Mouse (Mus musculus): ENCODE measurements at regions not wholly inside any gene's neighbourhood (a gene's known extent, or its start where the extent isn't known, plus 50 kb on each side); places are given as distances from the start of the nearest gene placed in this dataset.
A peak's percentile ranks its signal among the peaks of the same experiment; 100 is the strongest.

GRCm38 (mm10) chr5:138898440-138898839, 78.6 kb downstream of the Gm5294 start:
- DNase-seq (ENCODE audit: low spot score) = no peak
- H3K9me3 ChIP-seq (ENCODE audit: control insufficient read depth, low read length) = no peaks in the 10 kb centered on the region
- no peak overlapping the region for H3K4me2 ChIP-seq (ENCODE audit: low read length)
- 40% methylated on average over 7 of the region's 7 CpGs for WGBS
- H3K27ac ChIP-seq (ENCODE audit: low read depth) = no peak overlapping the region
- H3K36me3 ChIP-seq (ENCODE audit: control insufficient read depth, insufficient read depth, low read length) = no peaks in the 10 kb centered on the region
- no peaks in the 10 kb centered on the region for H3K27me3 ChIP-seq (replicated peaks; ENCODE audit: control insufficient read depth, insufficient read depth, low read length)
- H3K9ac ChIP-seq (ENCODE audit: low read length) = no peak overlapping the region
- H3K4me1 ChIP-seq (replicated peaks; ENCODE audit: control insufficient read depth, insufficient read depth, low read length) = peaks cover 9% of the 10 kb centered on the region; the same call in 1 of the 2 replicates
- peak; percentile 37; the same call in 1 of the 2 replicates for ATAC-seq (replicated peaks; ENCODE audit: low FRiP score, low TSS enrichment, low read depth)
- no peak overlapping the region for H3K4me3 ChIP-seq (ENCODE audit: low read depth, low read length)

- H3K4me1 ChIP-seq (replicated peaks; ENCODE audit: control insufficient read depth, insufficient read depth, low read length) = peaks cover 9% of the 10 kb centered on the region; the same call in 1 of the 2 replicates
- no peaks in the 10 kb centered on the region for H3K27me3 ChIP-seq (replicated peaks; ENCODE audit: control insufficient read depth, insufficient read depth, low read length)
- no peaks in the 10 kb centered on the region for H3K9me3 ChIP-seq (ENCODE audit: control insufficient read depth, low read length)
- no peak for DNase-seq (ENCODE audit: low spot score)
- ATAC-seq (replicated peaks; ENCODE audit: low FRiP score, low TSS enrichment, low read depth) = no peak
- no peak overlapping the region for H3K9ac ChIP-seq (ENCODE audit: low read length)
- 0 out of 2 replicates have a peak overlapping the region, but pooled peaks have one; percentile 5 for H3K27ac ChIP-seq (ENCODE audit: low read depth)
- no peaks in the 10 kb centered on the region for H3K36me3 ChIP-seq (ENCODE audit: control insufficient read depth, insufficient read depth, low read length)
- H3K4me2 ChIP-seq (ENCODE audit: low read length) = no peak overlapping the region
- no peak overlapping the region for H3K4me3 ChIP-seq (ENCODE audit: low read depth, low read length)
- WGBS = 69% methylated on average over 15 of the region's 15 CpGs
Observed at GRCm38 (mm10) chr5:138900952-138901599, 81.2 kb downstream of the Gm5294 start.

GRCm38 (mm10) chr5:138902316-138902715, 82.4 kb downstream of the Gm5294 start:
- no peak overlapping the region for H3K4me2 ChIP-seq (ENCODE audit: low read length)
- no peaks in the 10 kb centered on the region for H3K9me3 ChIP-seq (ENCODE audit: control insufficient read depth, low read length)
- no peak overlapping the region for H3K9ac ChIP-seq (ENCODE audit: low read length)
- H3K27me3 ChIP-seq (replicated peaks; ENCODE audit: control insufficient read depth, insufficient read depth, low read length) = no peaks in the 10 kb centered on the region
- ATAC-seq (replicated peaks; ENCODE audit: low FRiP score, low TSS enrichment, low read depth) (no peak), DNase-seq (ENCODE audit: low spot score) (no peak)
- H3K4me3 ChIP-seq (ENCODE audit: low read depth, low read length) = no peak overlapping the region
- H3K36me3 ChIP-seq (ENCODE audit: control insufficient read depth, insufficient read depth, low read length) = no peaks in the 10 kb centered on the region
- no peak overlapping the region for H3K27ac ChIP-seq (ENCODE audit: low read depth)
- 92% methylated on average over 1 of the region's 1 CpGs for WGBS
- H3K4me1 ChIP-seq (replicated peaks; ENCODE audit: control insufficient read depth, insufficient read depth, low read length) = peaks cover 9% of the 10 kb centered on the region; the same call in 1 of the 2 replicates

- Histone ChIP-seq H3K4me3 (ENCODE audit: low read depth, low read length) (no peak overlapping the region), H3K4me2 (ENCODE audit: low read length) (no peak overlapping the region), H3K27me3 (replicated peaks; ENCODE audit: control insufficient read depth, insufficient read depth, low read length) (no peaks in the 10 kb centered on the region), H3K36me3 (ENCODE audit: control insufficient read depth, insufficient read depth, low read length) (no peaks in the 10 kb centered on the region), H3K9me3 (ENCODE audit: control insufficient read depth, low read length) (no peaks in the 10 kb centered on the region), H3K9ac (ENCODE audit: low read length) (no peak overlapping the region), H3K4me1 (replicated peaks; ENCODE audit: control insufficient read depth, insufficient read depth, low read length) (peaks cover 6% of the 10 kb centered on the region; the same call in 1 of the 2 replicates), H3K27ac (ENCODE audit: low read depth) (no peak overlapping the region)
- no peak for ATAC-seq (replicated peaks; ENCODE audit: low FRiP score, low TSS enrichment, low read depth)
- WGBS = 63% methylated on average over 7 of the region's 7 CpGs
- DNase-seq (ENCODE audit: low spot score) = no peak
Observed at GRCm38 (mm10) chr5:138911769-138912710, 85.1 kb downstream of the Pdgfa start.

- Histone ChIP-seq H3K27me3 (replicated peaks; ENCODE audit: control insufficient read depth, insufficient read depth, low read length) (no peaks in the 10 kb centered on the region), H3K4me3 (ENCODE audit: low read depth, low read length) (no peak overlapping the region), H3K4me2 (ENCODE audit: low read length) (no peak overlapping the region), H3K9me3 (ENCODE audit: control insufficient read depth, low read length) (no peaks in the 10 kb centered on the region), H3K4me1 (replicated peaks; ENCODE audit: control insufficient read depth, insufficient read depth, low read length) (peaks cover 6% of the 10 kb centered on the region; the same call in 1 of the 2 replicates), H3K27ac (ENCODE audit: low read depth) (no peak overlapping the region), H3K9ac (ENCODE audit: low read length) (no peak overlapping the region), H3K36me3 (ENCODE audit: control insufficient read depth, insufficient read depth, low read length) (no peaks in the 10 kb centered on the region)
- DNase-seq (ENCODE audit: low spot score) = no peak
- no peak for ATAC-seq (replicated peaks; ENCODE audit: low FRiP score, low TSS enrichment, low read depth)
- WGBS = 55% methylated on average over 7 of the region's 7 CpGs
Observed at GRCm38 (mm10) chr5:138912711-138913105, 84.5 kb downstream of the Pdgfa start.

- no peaks in the 10 kb centered on the region for H3K9me3 ChIP-seq (ENCODE audit: control insufficient read depth, low read length)
- no peaks in the 10 kb centered on the region for H3K36me3 ChIP-seq (ENCODE audit: control insufficient read depth, insufficient read depth, low read length)
- no peaks in the 10 kb centered on the region for H3K27me3 ChIP-seq (replicated peaks; ENCODE audit: control insufficient read depth, insufficient read depth, low read length)
- no peak overlapping the region for H3K9ac ChIP-seq (ENCODE audit: low read length)
- no peak overlapping the region for H3K27ac ChIP-seq (ENCODE audit: low read depth)
- ATAC-seq (replicated peaks; ENCODE audit: low FRiP score, low TSS enrichment, low read depth) = no peak
- peaks cover 6% of the 10 kb centered on the region; the same call in 1 of the 2 replicates for H3K4me1 ChIP-seq (replicated peaks; ENCODE audit: control insufficient read depth, insufficient read depth, low read length)
- H3K4me3 ChIP-seq (ENCODE audit: low read depth, low read length) = no peak overlapping the region
- 23% methylated on average over 5 of the region's 5 CpGs for WGBS
- DNase-seq (ENCODE audit: low spot score) = no peak
- H3K4me2 ChIP-seq (ENCODE audit: low read length) = no peak overlapping the region
Observed at GRCm38 (mm10) chr5:138915068-138915467, 82.1 kb downstream of the Pdgfa start.

- no peak for ATAC-seq (replicated peaks; ENCODE audit: low FRiP score, low TSS enrichment, low read depth)
- Histone ChIP-seq H3K4me2 (ENCODE audit: low read length) (no peak overlapping the region), H3K4me3 (ENCODE audit: low read depth, low read length) (no peak overlapping the region), H3K4me1 (replicated peaks; ENCODE audit: control insufficient read depth, insufficient read depth, low read length) (peaks cover 6% of the 10 kb centered on the region; the same call in 1 of the 2 replicates), H3K27ac (ENCODE audit: low read depth) (no peak overlapping the region), H3K27me3 (replicated peaks; ENCODE audit: control insufficient read depth, insufficient read depth, low read length) (no peaks in the 10 kb centered on the region), H3K9ac (ENCODE audit: low read length) (no peak overlapping the region), H3K9me3 (ENCODE audit: control insufficient read depth, low read length) (no peaks in the 10 kb centered on the region), H3K36me3 (ENCODE audit: control insufficient read depth, insufficient read depth, low read length) (no peaks in the 10 kb centered on the region)
- no peak for DNase-seq (ENCODE audit: low spot score)
- 82% methylated on average over 4 of the region's 4 CpGs for whole genome bisulfite sequencing
Observed at GRCm38 (mm10) chr5:138915496-138915895, 81.7 kb downstream of the Pdgfa start.

- Histone ChIP-seq H3K4me1 (replicated peaks; ENCODE audit: control insufficient read depth, insufficient read depth, low read length) (no peaks in the 10 kb centered on the region), H3K9me3 (ENCODE audit: control insufficient read depth, low read length) (no peaks in the 10 kb centered on the region), H3K4me3 (ENCODE audit: low read depth, low read length) (no peak overlapping the region), H3K9ac (ENCODE audit: low read length) (no peak overlapping the region), H3K27me3 (replicated peaks; ENCODE audit: control insufficient read depth, insufficient read depth, low read length) (no peaks in the 10 kb centered on the region), H3K4me2 (ENCODE audit: low read length) (no peak overlapping the region), H3K36me3 (ENCODE audit: control insufficient read depth, insufficient read depth, low read length) (no peaks in the 10 kb centered on the region), H3K27ac (ENCODE audit: low read depth) (no peak overlapping the region)
- no peak for ATAC-seq (replicated peaks; ENCODE audit: low FRiP score, low TSS enrichment, low read depth)
- WGBS = 59% methylated on average over 7 of the region's 7 CpGs
- DNase-seq (ENCODE audit: low spot score) = no peak
Observed at GRCm38 (mm10) chr5:138920156-138920845, 76.9 kb downstream of the Pdgfa start.

Measured in intestine, embryonic 14.5 days (tissue).